Mouse (Mus musculus) G1E (cell line): ENCODE data around the gene Coro1b.

Experiments used
- CTCF ChIP-seq: IDR thresholded peaks from 2 replicates; pipeline ENCODE4 v1.5.1; 2012; ENCODE audit warnings: low read depth, low read length, inconsistent platforms, mixed read lengths
- GATA1 ChIP-seq: IDR thresholded peaks from 2 replicates; pipeline ENCODE4 v1.6.1; 2012; ENCODE audit warnings: borderline replicate concordance, low read length, inconsistent platforms, mixed read lengths
- POLR2AphosphoS5 ChIP-seq: IDR thresholded peaks from 2 replicates; pipeline ENCODE4 v1.6.1; 2012; ENCODE audit warnings: low read depth, low read length, inconsistent platforms; ENCODE audit not compliant: insufficient replicate concordance

GRCm38 (mm10) chr19:4102049-4102448, 46.4 kb upstream of the Coro1b start:
- TF ChIP-seq CTCF (no peak), GATA1 (no peak), POLR2AphosphoS5 (no peak)
